Mouse (Mus musculus): ENCODE measurements around the gene Bok. TPM values are rescaled to one million over a fixed set of nuclear protein-coding genes. Genes with fewer than 3 reads are reported as not detected.

Bok gene
- polyA plus RNA-seq, 1 experiment from 2014 or later = 79.8 TPM

- DNase-seq (ENCODE audit: low spot score) (no peak), ATAC-seq (ENCODE audit: low FRiP score) (no peak)
- 65% methylated on average over 3 of the region's 3 CpGs for WGBS
- Histone ChIP-seq H3K27me3 (ENCODE audit: control insufficient read depth, insufficient read depth, low read length) (no peaks in the 10 kb centered on the region), H3K4me3 (replicated peaks; ENCODE audit: low read length) (no peak overlapping the region), H3K9me3 (ENCODE audit: control insufficient read depth, low read length) (no peaks in the 10 kb centered on the region), H3K9ac (no peak overlapping the region), H3K36me3 (replicated peaks; ENCODE audit: control insufficient read depth, insufficient read depth) (peaks cover 21% of the 10 kb centered on the region), H3K4me2 (replicated peaks) (no peak overlapping the region), H3K4me1 (replicated peaks; ENCODE audit: control insufficient read depth, insufficient read depth, low read length) (no peaks in the 10 kb centered on the region), H3K27ac (no peak overlapping the region)
Observed at GRCm38 (mm10) chr1:93697317-93697716, 11.9 kb downstream of the Bok start.

- ATAC-seq (ENCODE audit: low FRiP score) = no peak
Observed at GRCm38 (mm10) chr1:93699159-93699558, 13.7 kb downstream of the Bok start.

DNA sequence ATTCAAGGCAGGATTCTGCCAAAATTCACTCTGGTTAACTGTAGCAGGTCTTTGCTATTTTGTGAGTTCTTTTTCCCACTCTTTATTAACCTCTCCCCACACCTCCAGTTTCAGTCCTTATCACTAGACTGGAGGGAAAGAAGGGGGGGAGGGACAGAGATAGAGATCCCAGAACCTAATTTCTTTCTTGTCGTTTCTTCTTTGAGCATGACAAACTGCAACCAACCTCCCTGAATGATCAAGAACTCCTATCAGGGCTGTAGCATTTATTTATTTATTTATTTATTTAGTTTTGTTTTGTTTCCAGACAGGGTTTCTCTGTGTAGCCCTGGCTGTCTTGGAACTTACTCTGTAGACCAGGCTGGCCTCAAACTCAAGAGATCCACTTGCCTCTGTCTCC is 16.6 kb downstream of the Bok start:
- ATAC-seq (ENCODE audit: low FRiP score) (no peak), DNase-seq (ENCODE audit: low spot score) (no peak)
- 94% methylated on average over 1 of the region's 1 CpGs for WGBS
- no peaks in the 10 kb centered on the region for H3K4me1 ChIP-seq (replicated peaks; ENCODE audit: control insufficient read depth, insufficient read depth, low read length)
- H3K9ac ChIP-seq = no peak overlapping the region
- no peak overlapping the region for H3K4me2 ChIP-seq (replicated peaks)
- H3K36me3 ChIP-seq (replicated peaks; ENCODE audit: control insufficient read depth, insufficient read depth) = peaks cover 25% of the 10 kb centered on the region
- H3K27me3 ChIP-seq (ENCODE audit: control insufficient read depth, insufficient read depth, low read length) = no peaks in the 10 kb centered on the region
- no peaks in the 10 kb centered on the region for H3K9me3 ChIP-seq (ENCODE audit: control insufficient read depth, low read length)
- H3K27ac ChIP-seq = no peak overlapping the region
- no peak overlapping the region for H3K4me3 ChIP-seq (replicated peaks; ENCODE audit: low read length)

More at GRCm38 (mm10) chr1:93699159-93699558, 13.7 kb downstream of the Bok start:
- H3K27ac ChIP-seq = no peak overlapping the region
- no peak for DNase-seq (ENCODE audit: low spot score)
- H3K9ac ChIP-seq = no peak overlapping the region
- no peaks in the 10 kb centered on the region for H3K4me1 ChIP-seq (replicated peaks; ENCODE audit: control insufficient read depth, insufficient read depth, low read length)
- H3K4me2 ChIP-seq (replicated peaks) = no peak overlapping the region
- H3K36me3 ChIP-seq (replicated peaks; ENCODE audit: control insufficient read depth, insufficient read depth) = peaks cover 29% of the 10 kb centered on the region
- WGBS = 90% methylated on average over 4 of the region's 4 CpGs
- H3K4me3 ChIP-seq (replicated peaks; ENCODE audit: low read length) = no peak overlapping the region
- no peaks in the 10 kb centered on the region for H3K27me3 ChIP-seq (ENCODE audit: control insufficient read depth, insufficient read depth, low read length)
- H3K9me3 ChIP-seq (ENCODE audit: control insufficient read depth, low read length) = no peaks in the 10 kb centered on the region

DNA sequence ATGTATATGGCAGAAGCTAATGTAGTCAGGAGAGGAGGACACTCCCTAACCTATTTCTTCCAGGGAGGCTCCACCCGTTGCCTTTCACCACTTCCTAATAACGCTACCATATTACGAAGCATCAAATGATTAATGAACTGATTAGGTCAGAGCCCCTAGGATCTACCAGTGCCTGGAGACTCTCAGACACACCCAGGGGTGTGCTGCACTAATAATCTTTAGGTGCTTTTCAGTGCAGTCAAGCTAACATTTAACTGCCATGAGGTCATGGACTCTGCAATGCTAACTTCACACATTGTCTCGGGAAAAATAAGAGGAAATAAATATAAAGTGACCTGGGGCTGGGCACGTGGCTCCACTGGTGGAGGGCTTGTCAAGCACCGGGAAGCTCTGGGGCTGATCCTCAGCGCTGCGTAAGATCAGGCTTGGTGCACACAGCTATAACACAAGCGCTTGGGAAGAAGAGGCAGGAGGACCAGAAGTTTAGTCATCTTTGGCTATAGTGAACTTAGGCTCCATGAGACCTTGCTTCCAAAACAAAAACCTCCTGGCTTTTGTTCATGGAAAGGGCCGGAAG is 18.1 kb downstream of the Bok start:
- no peak overlapping the region for H3K4me3 ChIP-seq (replicated peaks; ENCODE audit: low read length)
- H3K4me2 ChIP-seq (replicated peaks) = no peak overlapping the region
- no peak for DNase-seq (ENCODE audit: low spot score)
- H3K27me3 ChIP-seq (ENCODE audit: control insufficient read depth, insufficient read depth, low read length) = no peaks in the 10 kb centered on the region
- no peak for ATAC-seq (ENCODE audit: low FRiP score)
- H3K9me3 ChIP-seq (ENCODE audit: control insufficient read depth, low read length) = no peaks in the 10 kb centered on the region
- H3K27ac ChIP-seq = no peak overlapping the region
- WGBS = 91% methylated on average over 10 of the region's 10 CpGs
- no peaks in the 10 kb centered on the region for H3K4me1 ChIP-seq (replicated peaks; ENCODE audit: control insufficient read depth, insufficient read depth, low read length)
- H3K36me3 ChIP-seq (replicated peaks; ENCODE audit: control insufficient read depth, insufficient read depth) = peaks cover 25% of the 10 kb centered on the region
- H3K9ac ChIP-seq = no peak overlapping the region

DNA sequence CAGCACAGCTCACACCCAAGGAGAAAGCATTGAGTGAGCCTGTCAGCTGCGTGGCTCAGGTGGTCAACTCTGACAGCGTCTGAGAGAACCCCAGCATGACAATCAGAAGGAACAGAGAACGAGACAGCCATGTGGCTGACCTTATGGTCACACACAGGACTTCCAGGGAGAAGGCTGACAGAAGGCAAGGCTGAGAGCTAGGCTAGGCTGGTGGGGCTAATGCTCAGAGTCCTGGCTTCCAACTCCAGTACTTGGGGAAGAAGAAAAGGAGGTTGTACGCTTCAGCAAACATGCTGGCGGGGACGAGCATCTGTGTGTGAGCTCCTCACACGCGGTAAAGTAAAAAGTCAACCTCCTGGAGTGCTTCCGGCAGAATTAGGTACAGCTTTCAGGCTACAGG is 18.9 kb downstream of the Bok start:
- ATAC-seq (ENCODE audit: low FRiP score) (no peak), DNase-seq (ENCODE audit: low spot score) (no peak)
- Histone ChIP-seq H3K9ac (no peak overlapping the region), H3K4me3 (replicated peaks; ENCODE audit: low read length) (no peak overlapping the region), H3K27me3 (ENCODE audit: control insufficient read depth, insufficient read depth, low read length) (no peaks in the 10 kb centered on the region), H3K4me1 (replicated peaks; ENCODE audit: control insufficient read depth, insufficient read depth, low read length) (no peaks in the 10 kb centered on the region), H3K27ac (no peak overlapping the region), H3K36me3 (replicated peaks; ENCODE audit: control insufficient read depth, insufficient read depth) (peaks cover 25% of the 10 kb centered on the region), H3K9me3 (ENCODE audit: control insufficient read depth, low read length) (no peaks in the 10 kb centered on the region), H3K4me2 (replicated peaks) (no peak overlapping the region)
- WGBS = 84% methylated on average over 9 of the region's 9 CpGs

DNA sequence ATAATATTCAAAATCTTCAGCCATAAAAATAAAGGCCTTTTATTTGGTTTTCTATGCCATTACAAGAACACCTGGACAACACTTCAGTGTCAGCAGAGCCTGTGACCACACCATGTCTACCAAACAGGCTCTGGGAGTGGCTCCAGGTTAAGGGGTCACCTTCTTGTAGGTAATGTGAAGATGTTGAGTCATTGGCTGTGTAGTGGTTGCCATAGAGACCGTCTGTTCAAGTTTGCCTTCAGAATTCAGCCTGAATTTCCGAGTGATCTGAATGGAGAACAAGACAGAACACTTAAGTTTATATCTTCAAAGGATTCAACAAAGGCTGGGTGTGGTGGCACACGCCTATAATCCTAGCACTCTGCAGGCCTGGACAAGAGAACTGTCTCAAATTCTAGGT is 19.9 kb downstream of the Bok start:
- no peak; the same call in 1 of the 2 replicates for ATAC-seq (ENCODE audit: low FRiP score)
- no peak overlapping the region for H3K4me3 ChIP-seq (replicated peaks; ENCODE audit: low read length)
- DNase-seq (ENCODE audit: low spot score) = no peak
- H3K4me1 ChIP-seq (replicated peaks; ENCODE audit: control insufficient read depth, insufficient read depth, low read length) = no peaks in the 10 kb centered on the region
- peaks cover 25% of the 10 kb centered on the region for H3K36me3 ChIP-seq (replicated peaks; ENCODE audit: control insufficient read depth, insufficient read depth)
- no peak overlapping the region for H3K27ac ChIP-seq
- WGBS = 70% methylated on average over 3 of the region's 3 CpGs
- H3K9ac ChIP-seq = no peak overlapping the region
- H3K27me3 ChIP-seq (ENCODE audit: control insufficient read depth, insufficient read depth, low read length) = no peaks in the 10 kb centered on the region
- H3K4me2 ChIP-seq (replicated peaks) = no peak overlapping the region
- H3K9me3 ChIP-seq (ENCODE audit: control insufficient read depth, low read length) = no peaks in the 10 kb centered on the region

- H3K36me3 ChIP-seq (replicated peaks; ENCODE audit: control insufficient read depth, insufficient read depth) = peaks cover 40% of the 10 kb centered on the region
- H3K4me2 ChIP-seq (replicated peaks) = no peak overlapping the region
- DNase-seq (ENCODE audit: low spot score) = no peak
- H3K27ac ChIP-seq = no peak overlapping the region
- ATAC-seq (ENCODE audit: low FRiP score) = no peak
- no peak overlapping the region for H3K4me3 ChIP-seq (replicated peaks; ENCODE audit: low read length)
- H3K27me3 ChIP-seq (ENCODE audit: control insufficient read depth, insufficient read depth, low read length) = no peaks in the 10 kb centered on the region
- no peak overlapping the region for H3K9ac ChIP-seq
- no peaks in the 10 kb centered on the region for H3K4me1 ChIP-seq (replicated peaks; ENCODE audit: control insufficient read depth, insufficient read depth, low read length)
- H3K9me3 ChIP-seq (ENCODE audit: control insufficient read depth, low read length) = no peaks in the 10 kb centered on the region
- 98% methylated on average over 2 of the region's 2 CpGs for WGBS
Observed at GRCm38 (mm10) chr1:93716166-93716565, 30.7 kb downstream of the Bok start.

DNA sequence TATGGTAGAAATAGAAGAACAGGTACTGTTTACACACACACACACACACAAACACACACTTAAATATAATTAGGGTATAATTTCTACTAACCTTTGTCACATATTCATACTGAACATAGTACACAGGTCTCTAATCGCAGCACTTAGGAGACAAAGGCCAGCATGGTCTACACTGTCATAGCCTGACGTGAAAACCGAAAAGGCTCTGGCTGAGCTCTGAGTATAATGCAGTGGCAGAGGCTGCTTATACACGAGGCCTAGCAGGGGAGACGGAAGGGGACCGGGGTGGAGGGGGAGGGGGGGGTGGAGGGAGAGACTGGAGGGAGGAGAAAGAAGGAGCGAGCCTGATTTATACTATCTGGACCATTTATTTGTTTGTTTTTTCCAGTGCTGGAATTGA is 36.1 kb downstream of the Bok start:
- WGBS = 68% methylated on average over 7 of the region's 7 CpGs

DNA sequence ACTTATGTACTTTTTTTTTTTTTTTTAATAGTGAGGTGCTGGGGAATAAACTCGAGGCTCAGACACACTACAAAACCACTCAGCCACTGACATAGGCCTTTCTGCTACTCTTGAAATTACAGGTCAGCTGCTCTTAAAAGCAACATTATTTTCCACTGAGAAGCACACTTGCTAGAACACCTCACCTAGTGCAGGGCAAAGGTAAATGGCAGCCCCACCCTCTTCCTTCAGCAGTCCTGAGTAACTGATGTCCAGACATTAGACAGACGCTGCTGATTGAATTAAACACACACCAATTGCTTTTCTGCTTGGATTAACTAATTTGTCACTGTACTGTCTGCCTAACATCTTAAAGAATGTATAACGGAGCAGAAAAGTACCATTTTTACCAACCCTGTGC is 39.2 kb downstream of the Bok start:
- WGBS = 84% methylated on average over 3 of the region's 3 CpGs
- H3K36me3 ChIP-seq (replicated peaks; ENCODE audit: control insufficient read depth, insufficient read depth) = 0 out of 2 replicates have a peak, but pooled peaks cover 9% of the 10 kb centered on the region
- no peak for DNase-seq (ENCODE audit: low spot score)

More for the DNA sequence above, 36.1 kb downstream of the Bok start:
- no peak overlapping the region for H3K4me3 ChIP-seq (replicated peaks; ENCODE audit: low read length)
- no peaks in the 10 kb centered on the region for H3K4me1 ChIP-seq (replicated peaks; ENCODE audit: control insufficient read depth, insufficient read depth, low read length)
- ATAC-seq (ENCODE audit: low FRiP score) = no peak
- H3K36me3 ChIP-seq (replicated peaks; ENCODE audit: control insufficient read depth, insufficient read depth) = peaks cover 11% of the 10 kb centered on the region
- no peak overlapping the region for H3K27ac ChIP-seq
- H3K9me3 ChIP-seq (ENCODE audit: control insufficient read depth, low read length) = no peaks in the 10 kb centered on the region
- H3K9ac ChIP-seq = no peak overlapping the region
- no peaks in the 10 kb centered on the region for H3K27me3 ChIP-seq (ENCODE audit: control insufficient read depth, insufficient read depth, low read length)
- DNase-seq (ENCODE audit: low spot score) = no peak
- no peak overlapping the region for H3K4me2 ChIP-seq (replicated peaks)

GRCm38 (mm10) chr1:93725665-93726064 is 40.2 kb downstream of the Bok start:
- no peaks in the 10 kb centered on the region for H3K9me3 ChIP-seq (ENCODE audit: control insufficient read depth, low read length)
- no peak for ATAC-seq (ENCODE audit: low FRiP score)
- H3K4me1 ChIP-seq (replicated peaks; ENCODE audit: control insufficient read depth, insufficient read depth, low read length) = no peaks in the 10 kb centered on the region
- DNase-seq (ENCODE audit: low spot score) = no peak
- 0 out of 2 replicates have a peak, but pooled peaks cover 9% of the 10 kb centered on the region for H3K36me3 ChIP-seq (replicated peaks; ENCODE audit: control insufficient read depth, insufficient read depth)
- H3K27me3 ChIP-seq (ENCODE audit: control insufficient read depth, insufficient read depth, low read length) = no peaks in the 10 kb centered on the region
- 94% methylated on average over 5 of the region's 5 CpGs for WGBS
- H3K9ac ChIP-seq = no peak overlapping the region
- H3K4me2 ChIP-seq (replicated peaks) = no peak overlapping the region
- H3K4me3 ChIP-seq (replicated peaks; ENCODE audit: low read length) = no peak overlapping the region
- H3K27ac ChIP-seq = no peak overlapping the region

More for the DNA sequence above, 39.2 kb downstream of the Bok start:
- Histone ChIP-seq H3K4me3 (replicated peaks; ENCODE audit: low read length) (no peak overlapping the region), H3K4me1 (replicated peaks; ENCODE audit: control insufficient read depth, insufficient read depth, low read length) (no peaks in the 10 kb centered on the region), H3K9me3 (ENCODE audit: control insufficient read depth, low read length) (no peaks in the 10 kb centered on the region), H3K27ac (no peak overlapping the region), H3K4me2 (replicated peaks) (no peak overlapping the region), H3K9ac (no peak overlapping the region), H3K27me3 (ENCODE audit: control insufficient read depth, insufficient read depth, low read length) (no peaks in the 10 kb centered on the region)
- no peak for ATAC-seq (ENCODE audit: low FRiP score)

Data from hindbrain, embryonic 14.5 days (tissue).